Mouse (Mus musculus): ENCODE results near the gene Vangl2.

The Vangl2 gene

GRCm38 (mm10) chr1:172028394-172029275 is at the start of gene Vangl2:
TSS of gene Vangl2 (minus strand) at chr1:172028444.
- in situ Hi-C loops (cut with MboI, MseI) = no loop called here

DNA sequence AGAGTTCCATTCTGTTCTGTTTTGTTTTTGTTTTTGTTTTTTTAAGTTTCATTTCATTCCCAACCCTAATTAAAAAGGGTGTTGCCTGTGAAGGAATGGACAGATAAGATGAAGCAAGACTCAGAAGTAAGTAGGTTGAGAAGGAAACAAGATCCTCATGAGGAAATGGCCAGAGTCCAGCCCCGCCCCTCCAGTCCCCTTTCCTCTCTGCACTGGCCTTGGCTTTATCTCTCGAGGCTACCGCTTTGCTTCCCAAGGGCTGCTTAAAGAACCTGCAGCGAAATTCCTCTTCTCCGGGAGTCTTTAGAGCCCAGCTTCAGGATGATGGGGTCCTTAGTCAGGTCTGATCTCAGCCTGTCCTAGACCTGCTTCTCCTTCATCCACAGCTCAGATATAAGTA is 49.7 kb upstream of the Vangl2 start:
- in situ Hi-C loops (cut with MboI, MseI) = no loop called here

DNA sequence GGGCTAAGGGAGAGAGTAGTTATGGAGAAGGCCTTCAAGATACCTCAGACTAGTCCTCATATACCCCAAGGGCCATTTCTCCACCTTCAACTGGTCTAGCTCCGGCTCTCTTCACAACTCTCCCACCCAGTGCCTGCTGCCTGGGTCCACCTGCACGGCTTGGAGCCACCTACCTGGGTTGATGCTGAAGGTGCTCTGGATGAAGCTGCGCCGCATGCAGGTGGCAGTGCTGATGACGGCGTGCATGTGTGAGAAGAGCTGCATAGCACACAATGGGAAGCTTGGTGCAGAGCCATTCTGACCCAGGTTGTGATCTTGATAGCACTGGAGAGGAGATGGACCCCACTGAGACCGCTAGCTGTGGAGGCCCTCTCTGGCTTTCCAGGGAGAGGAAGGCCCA is 44.4 kb upstream of the Vangl2 start:
- in situ Hi-C loops (cut with MboI, MseI) = no loop called here

DNA sequence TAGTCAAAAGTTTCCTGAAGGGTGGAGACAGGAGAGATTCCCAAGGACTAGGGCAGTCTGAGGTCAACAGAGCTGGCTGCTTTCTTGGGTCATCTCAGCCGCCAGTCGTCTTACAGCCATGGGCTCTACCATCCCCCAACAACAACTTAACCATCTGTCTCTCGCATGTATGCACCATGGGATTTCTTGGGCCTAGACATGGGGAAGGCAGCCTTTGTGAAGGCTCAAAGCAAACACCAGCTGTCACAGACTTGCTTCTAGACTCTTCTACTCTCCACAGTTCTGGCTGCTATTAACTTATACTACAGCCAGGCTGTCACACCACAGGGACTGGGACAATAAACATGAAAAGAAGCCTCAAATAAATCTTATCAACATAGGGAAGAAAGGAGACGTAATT is 43.3 kb upstream of the Vangl2 start:
- in situ Hi-C loops (cut with MboI, MseI) = no loop called here

DNA sequence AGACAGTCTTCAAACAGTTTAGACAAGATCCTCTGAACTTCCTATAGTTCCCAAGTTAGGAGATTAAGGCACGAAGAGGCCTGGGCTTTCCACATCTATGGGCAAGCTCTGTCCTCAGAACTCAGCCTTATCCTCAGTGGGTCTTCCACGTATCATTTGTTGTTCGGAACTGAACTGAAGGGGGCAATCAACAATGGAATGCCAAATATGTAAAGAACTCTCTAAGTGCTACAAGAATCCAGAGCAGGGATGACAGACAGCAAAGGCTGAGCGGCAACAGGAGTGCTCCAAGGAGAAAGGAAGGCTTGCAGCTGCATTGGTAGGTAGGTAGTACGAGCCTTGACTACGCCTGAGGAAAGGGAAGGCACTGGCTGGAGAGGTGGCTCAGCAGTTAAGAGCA is 42.0 kb upstream of the Vangl2 start:
- in situ Hi-C loops (cut with MboI, MseI) = no loop called here

DNA sequence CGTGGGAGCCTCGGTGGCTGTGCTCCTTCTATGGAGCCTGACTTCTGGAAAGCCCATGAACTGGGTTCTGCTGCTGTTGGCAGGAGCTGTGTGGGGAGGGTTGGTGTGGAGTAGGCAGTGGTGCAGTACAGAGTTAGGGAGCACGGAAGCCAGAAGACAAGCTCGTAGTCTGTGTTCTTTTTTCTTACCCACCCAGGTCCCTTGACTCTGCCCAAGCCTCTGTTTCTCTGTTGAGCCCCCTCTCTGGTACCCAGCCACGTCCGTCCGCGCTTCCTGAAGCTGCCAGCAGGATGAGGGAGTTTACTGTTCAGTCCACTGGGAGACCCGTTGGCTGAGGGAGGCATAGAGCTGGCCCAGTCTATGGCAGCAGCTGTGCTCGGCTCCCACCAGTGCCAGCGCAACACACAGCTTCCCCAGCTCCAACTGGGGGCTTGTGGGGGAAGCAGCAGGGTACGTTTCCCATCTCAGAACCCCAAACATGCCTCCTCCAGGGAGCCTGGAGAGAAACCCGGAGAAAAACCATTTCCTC is 36.4 kb upstream of the Vangl2 start:
- in situ Hi-C loops (cut with MboI, MseI) = no loop called here

DNA sequence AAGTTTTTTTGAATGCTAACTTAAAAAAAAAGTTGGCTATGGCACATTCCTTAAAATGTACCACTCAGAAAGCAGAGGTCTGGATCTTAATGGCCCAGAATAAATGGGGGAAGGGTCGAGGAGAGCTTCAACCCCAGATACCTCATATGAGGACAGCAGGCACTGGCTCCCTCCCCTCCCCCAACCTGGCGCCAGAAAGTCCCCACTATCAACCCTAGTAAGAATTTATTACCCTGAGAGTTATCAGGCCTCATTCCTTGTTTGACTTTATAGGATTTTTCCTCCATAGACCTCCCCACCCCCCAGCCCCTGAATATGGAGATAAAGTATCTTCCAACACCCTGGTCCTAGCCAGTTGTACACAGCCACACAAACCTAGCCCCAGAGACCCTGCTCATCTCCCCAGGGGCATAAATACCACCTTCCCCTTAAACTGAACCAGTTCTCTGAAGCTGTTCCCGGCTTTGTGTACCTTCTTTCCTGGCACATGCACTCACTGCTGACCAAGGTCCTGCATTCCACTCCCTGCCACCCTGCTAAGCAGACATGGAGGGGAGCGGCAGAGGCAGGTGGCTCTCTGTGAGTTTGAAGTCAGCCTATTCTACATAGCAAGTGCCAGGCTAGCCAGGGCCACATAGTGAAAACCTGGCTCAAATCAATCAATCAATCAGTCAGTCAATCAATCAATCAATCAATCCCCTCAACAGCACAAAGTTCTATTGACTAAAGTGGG is 35.2 kb upstream of the Vangl2 start:
- in situ Hi-C loops (cut with MboI, MseI) = no loop called here

DNA sequence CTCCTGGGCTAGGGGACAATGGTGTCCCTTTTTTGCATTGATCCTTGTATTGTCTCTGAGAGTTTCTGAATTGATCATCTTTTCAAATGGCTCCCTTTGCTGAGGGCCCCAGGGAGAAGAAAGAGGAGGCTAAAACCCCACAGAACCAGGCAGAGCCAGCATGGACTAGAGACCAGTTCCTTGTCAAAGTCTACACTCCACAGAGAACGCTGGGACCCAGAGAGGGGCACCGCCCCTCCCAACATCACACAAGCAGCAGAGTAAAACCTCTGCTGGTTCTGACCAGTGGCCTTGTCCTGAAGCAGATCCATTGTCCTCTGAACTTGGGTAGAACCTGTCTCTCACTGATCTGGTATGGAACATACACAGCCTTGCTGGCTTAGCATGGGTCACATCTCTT is 33.9 kb upstream of the Vangl2 start:
- in situ Hi-C loops (cut with MboI, MseI) = no loop called here

DNA sequence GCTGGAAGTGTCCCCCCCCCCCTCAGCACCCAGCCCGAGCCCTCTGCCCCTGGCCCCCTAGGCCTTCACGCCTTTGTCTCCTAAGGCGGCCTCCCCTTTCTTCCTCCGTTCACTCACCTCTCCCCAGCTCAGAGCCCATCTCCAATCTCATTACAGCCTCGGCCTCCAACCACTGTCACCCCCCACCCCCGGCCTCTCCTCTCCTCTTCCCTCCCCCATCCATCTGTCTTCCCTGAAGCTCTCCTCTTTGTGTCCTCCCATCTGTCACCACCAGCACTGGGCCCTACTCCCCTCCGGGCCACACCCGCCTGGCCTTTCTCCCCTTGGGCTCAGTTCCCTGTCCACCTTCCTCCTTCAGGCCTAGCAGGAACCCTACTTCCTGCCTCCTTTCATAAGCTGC is 33.0 kb upstream of the Vangl2 start:
- in situ Hi-C loops (cut with MboI, MseI) = no loop called here

- in situ Hi-C loops (cut with MboI, MseI) = no loop called here
Observed at GRCm38 (mm10) chr1:172060659-172061058, 32.4 kb upstream of the Vangl2 start.

DNA sequence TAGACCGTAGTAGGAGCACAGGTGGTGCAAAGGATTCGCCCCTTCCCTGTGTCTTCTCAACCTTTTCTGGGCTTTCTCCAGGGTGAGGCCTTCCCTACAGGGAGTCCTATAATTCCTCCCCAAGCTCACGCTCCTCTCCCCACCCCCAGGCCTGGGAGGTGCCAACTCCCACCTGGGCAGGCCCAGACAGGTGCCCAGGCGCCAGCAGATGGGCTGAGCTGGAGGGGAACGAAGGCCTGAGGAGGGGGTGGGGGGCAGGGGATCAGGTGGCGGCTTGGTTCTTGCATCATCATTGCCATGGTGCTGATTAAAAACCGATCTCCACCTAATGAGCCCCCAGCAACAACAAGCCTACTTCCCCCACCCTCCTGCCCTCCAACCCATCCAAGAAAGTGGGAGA is 30.6 kb upstream of the Vangl2 start:
- in situ Hi-C loops (cut with MboI, MseI) = no loop called here

- in situ Hi-C loops (cut with MboI, MseI) = no loop called here
Observed at GRCm38 (mm10) chr1:172058321-172058720, 30.1 kb upstream of the Vangl2 start.

DNA sequence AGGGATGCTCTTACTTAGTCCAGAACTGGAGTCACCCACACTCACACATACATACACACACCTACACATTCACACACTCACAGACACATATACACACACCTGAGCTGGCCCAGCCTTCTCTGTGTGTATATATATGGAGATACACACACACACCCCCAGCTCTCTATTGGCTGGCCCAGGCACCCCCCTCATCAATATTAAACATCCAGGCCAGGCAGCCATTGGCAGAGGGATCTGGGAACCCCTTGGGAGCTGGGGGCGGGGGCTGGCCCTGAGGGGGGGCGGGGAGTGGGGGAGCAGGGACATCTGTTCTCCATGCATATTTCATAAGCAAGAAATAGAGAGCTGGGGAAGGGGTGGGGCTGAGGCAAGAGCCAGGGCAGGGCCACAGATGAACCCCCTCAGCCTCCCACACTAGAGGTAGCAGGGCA is 29.3 kb upstream of the Vangl2 start, which contains the start of gene Nhlh1:
Gene Nhlh1, minus strand, starts transcription at position 83 of the 431 bp plus-strand sequence.
- in situ Hi-C loops (cut with MboI, MseI) = no loop called here

DNA sequence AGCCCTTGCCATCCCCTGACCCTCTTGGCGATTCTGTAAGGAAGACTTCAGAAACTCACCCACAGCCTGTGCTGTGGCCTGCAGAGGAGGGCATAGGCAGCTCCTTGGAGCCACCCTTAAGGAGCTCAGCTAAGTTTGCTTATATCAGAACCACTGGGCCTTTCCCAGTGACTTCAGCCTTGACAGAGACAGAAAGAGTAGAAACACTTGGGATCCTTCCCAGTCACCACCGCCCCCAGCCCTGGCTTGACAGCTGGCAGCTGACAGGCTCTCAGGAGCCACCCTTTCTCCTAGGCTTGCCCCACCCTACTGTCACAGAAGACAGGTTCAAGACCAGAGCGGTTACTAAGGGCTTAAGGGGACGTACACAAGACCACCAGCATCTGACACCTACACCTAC is 28.0 kb upstream of the Vangl2 start:
- in situ Hi-C loops (cut with MboI, MseI) = no loop called here

- in situ Hi-C loops (cut with MboI, MseI) = no loop called here
Observed at GRCm38 (mm10) chr1:172053541-172054440, 25.5 kb upstream of the Vangl2 start.

GRCm38 (mm10) chr1:172052766-172053279 is 24.6 kb upstream of the Vangl2 start:
- in situ Hi-C loops (cut with MboI, MseI) = no loop called here

- in situ Hi-C loops (cut with MboI, MseI) = loop anchor here (10.0 kb wide), 1 partner anchor 266 kb away; no protein-coding TSS in a partner anchor
Observed at GRCm38 (mm10) chr1:172049131-172049782, 21.0 kb upstream of the Vangl2 start.

GRCm38 (mm10) chr1:172048241-172048734 is 20.0 kb upstream of the Vangl2 start:
- in situ Hi-C loops (cut with MboI, MseI) = loop anchor here (10.0 kb wide), 1 partner anchor 267 kb away; no protein-coding TSS in a partner anchor

- in situ Hi-C loops (cut with MboI, MseI) = loop anchor here (10.0 kb wide), 1 partner anchor 268 kb away; no protein-coding TSS in a partner anchor
Observed at GRCm38 (mm10) chr1:172046938-172047337, 18.7 kb upstream of the Vangl2 start.

DNA sequence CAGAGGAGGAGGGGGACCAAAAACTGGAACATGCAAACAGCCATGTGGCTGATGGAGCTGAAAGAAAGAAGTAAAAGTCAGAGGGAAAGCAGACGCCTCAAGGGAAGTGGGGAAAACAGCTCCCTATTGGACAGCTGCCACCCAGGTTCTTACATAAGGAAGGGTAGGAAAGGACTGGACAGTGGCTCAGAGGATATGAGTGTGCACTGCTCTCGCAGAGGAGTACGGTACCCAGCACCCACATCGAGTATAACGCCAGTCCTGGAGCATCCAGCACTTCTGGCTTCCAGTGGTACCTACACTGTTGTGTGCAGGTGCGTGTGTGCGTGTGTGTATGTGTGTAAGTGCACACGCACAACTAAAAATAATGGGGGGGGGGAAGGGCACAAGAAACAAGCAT is 18.2 kb upstream of the Vangl2 start:
- in situ Hi-C loops (cut with MboI, MseI) = loop anchor here (10.0 kb wide), 1 partner anchor 268 kb away; no protein-coding TSS in a partner anchor

Data from regulatory T cell (primary cell).